Mouse (Mus musculus) T-helper 17 cell (primary cell): Measurements from ENCODE around the gene Ankrd65.

ENCODE experiments used
- in situ Hi-C, 2 experiments: fragments of 300-600 bp; cut with MboI, MseI; formaldehyde crosslinking; loops; 1 replicate in 1 of 2; 2 replicates in 1 of 2; pipeline ENCODE4 v1.15.1; 2025; ENCODE audit warnings: high pct_unique_total_duplicates in 2 of 2

Ankrd65 gene

DNA sequence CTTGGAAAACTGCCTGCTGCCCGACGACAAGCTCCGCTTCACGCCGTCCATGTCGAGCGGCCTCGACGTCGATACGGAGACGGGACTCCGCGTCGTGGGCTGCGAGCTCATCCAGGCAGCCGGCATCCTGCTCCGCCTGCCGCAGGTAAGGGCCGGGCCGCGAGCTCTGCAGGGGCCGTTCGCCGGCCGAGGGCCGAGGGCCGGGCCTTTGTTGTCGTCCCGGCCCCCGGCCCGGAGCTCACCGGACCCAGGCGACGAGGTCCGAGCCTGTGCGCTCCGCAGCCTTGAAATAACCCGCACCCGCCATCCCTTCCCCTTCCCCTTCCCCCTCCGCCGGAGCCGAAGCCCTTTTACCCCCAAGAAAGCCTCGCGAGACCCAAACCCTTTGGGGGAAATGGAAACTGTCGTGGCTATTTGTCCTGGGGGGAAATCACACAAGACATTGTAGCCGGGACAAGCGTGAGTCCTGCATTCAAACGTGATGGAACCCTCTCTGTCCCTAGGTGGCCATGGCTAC, 22.5 kb downstream of the Ankrd65 start:
- in situ Hi-C loops = no loop called here

DNA sequence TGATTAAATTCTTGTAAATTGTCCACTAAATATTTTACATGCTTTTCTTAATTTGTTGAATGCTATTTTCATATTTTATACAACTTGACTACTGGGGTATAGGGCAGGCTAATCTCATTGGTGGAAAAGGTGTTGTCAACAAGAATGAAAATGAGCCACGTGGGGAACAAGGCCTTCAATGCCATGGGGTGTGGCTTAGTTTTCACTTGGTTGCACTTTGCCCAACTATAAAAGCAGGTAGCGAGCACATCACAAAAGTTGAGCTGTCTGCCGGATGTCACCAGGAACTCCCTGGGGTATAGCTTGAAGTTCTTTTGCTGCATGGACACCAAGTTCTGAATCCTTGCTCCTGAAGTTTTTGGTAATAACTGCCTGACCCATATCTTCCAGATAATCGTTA, 27.3 kb downstream of the Ankrd65 start:
- in situ Hi-C loops = no loop called here

DNA sequence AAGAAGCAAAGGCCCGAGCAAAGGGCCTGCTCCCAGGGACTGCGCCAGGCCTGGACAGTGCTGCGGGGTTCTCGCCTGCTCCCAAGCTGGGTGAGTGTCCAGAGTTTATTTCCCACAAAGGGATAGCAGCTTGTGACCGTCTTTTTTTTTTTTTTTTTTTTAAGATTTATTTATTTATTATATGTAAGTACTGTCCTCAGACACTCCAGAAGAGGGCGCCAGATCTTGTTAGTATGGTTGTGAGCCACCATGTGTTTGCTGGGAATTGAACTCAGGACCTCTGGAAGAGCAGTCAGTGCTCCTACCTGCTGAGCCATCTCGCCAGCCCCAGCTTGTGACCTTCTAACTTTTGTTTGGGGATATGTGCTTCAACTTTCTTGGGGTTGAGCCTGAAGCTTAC, 30.8 kb downstream of the Ankrd65 start:
- in situ Hi-C loops = no loop called here

DNA sequence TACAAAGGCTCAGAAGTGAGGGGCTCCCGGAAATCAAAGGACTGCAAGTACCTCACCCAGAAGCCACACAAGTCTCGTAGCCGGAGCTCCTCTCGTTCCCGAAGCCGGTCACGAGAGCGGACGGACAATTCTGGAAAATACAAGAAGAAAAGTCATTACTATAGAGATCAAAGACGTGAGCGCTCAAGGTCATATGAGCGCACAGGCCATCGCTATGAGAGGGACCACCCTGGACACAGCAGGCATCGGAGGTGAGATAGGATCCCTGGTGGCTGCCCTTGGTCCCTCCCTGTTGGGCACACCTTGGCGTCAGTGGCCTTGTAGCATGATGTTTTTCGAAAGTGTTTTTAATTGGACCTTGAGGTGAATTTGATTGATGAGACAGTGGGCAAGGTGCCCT, 33.2 kb downstream of the Ankrd65 start:
- in situ Hi-C loops = no loop called here

DNA sequence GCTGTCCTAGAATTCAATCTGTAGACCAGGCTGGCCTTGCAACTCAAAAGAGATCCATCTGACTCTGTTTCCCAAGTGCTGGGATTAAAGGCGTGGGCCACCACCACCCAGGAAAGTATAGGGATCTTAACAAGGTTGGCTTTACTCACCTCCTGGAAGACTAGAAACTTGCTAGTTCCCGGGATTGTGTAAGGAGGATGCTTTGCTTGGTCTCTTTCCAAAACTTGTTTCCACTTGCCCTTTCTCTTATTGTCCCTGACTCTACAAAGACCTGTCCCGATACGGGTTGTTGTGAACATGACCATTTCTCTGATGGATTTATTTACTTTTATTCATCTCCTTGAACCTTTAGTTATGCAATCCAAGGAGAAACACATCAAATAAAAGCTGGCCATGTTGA, 39.6 kb downstream of the Ankrd65 start:
- in situ Hi-C loops = no loop called here

DNA sequence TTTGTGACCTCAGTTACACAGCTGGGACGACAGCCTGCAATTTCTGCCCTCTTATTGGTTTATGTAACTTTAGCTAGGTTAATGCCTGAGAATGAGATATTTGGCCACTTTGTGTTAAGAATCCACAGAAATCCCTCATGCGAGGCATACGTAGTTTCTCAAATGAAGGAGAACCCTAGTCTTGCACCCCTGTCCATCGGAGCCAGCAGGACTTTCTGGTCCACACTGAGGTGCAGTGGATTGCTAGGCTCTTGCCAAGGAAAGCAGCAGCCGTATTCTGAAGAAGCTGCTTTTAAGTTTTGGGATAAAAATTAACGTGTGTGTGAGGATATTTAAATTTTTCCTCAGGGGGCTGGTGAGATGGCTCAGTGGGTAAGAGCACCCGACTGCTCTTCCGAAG, 40.4 kb downstream of the Ankrd65 start:
- in situ Hi-C loops = no loop called here

DNA sequence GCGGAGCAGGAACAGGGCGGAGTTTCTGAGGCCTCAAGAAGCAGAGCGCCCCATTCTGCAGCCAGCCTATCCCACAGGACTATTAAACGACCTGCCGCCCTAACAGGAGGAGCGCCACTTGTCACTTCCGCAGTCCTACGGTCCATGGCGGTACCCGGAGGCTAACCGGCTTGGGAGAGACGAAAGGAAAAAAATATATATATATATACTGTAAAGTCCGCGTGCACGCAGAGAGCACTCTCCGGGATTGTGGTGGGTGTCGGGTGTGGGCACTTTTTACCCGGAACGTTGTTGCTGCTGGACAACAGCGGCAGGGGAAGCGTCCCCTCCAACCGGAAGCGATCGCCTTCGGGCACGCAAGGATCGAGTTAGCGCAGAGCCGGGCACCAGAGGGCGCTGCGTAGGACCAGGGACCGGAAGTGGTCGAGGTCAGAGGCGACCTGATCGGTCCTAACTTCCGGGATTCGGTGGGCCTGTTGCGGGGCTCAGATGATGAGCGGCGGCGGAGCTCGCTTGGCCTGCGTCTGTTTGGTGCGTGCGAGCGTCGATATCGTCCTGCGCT, 41.0 kb downstream of the Ankrd65 start, which contains the start of gene Aurkaip1:
TSS of gene Aurkaip1 (plus strand) at position 68 of the 562 bp plus-strand sequence.
- in situ Hi-C loops = no loop called here

DNA sequence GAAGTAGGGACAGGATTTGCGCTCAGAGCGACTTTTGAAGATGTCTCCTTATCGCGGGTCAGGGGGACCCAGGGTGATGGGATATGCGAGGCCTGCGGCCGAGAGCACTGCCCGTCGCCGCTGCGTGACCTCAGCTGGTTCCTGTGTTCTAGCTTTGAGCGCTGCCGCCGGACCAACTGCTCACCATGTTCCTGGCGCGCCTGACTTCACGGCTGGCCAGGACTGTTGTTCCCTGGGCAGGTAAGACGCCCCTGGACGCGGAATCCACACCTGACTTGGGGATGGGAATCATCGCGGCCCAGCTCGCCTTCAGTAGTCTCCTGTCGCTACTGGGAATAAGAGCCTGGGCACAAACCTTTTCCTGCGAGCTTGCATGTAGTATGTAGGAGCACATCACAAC, 41.6 kb downstream of the Ankrd65 start:
- in situ Hi-C loops = no loop called here

DNA sequence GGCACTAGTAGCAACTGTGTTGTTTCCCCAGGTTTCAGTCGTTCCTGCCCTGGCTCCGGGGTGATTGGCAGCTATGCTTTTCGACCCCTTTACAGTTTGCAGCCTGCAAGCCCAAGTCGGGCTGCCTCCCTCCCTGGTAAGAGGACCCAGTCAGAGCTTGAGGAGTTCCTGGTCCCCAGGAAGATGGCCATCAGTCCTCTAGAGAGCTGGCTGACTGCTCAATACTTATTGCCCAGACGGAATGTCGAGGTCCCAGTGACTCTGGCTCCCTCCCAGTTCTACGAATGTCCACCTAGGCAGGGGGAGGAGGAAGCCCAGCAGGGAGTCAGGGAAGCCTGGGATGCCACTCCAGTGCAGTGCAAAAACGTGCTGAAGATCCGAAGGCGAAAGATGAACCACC, 42.1 kb downstream of the Ankrd65 start:
- in situ Hi-C loops = no loop called here

DNA sequence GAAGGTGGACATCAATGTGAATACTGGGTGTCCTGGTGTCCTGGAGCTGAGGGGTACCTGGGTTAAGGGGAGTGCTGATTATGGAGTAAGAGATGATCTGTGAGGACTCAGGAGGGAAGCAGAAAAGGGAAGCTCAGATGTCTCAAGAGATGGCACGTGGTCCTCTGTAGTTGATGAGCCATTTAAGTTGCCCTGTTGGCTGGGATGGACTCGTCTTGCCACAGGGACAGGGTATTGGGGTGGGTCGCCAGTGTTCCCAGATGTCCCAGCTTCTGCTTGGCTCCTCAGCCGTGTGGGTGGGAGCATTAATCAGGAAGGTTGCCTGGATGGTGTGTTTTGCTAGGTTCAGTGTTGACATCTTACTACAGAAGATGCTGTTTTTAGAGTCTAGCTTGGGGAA, 43.0 kb downstream of the Ankrd65 start:
- in situ Hi-C loops = no loop called here

DNA sequence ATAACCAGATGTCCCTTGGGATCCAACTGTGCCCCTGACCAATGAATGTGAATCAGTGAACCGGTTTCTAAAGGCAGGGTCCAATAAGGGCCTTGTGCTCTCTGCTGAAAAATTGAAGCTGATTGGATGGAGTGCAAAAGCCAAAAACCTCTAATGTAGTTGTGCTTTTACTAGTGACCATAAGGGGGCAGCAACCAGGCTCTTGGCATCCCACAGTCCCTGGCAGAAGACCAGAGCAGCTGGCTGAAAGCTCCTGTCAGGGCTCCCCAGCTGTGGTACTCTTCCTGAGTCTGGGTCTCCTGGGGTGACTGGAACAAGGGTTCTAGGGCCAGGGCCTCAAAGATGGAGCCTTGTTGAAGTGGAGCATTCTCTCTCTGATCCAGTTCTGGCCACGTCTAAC, 43.6 kb downstream of the Ankrd65 start:
- in situ Hi-C loops = no loop called here

DNA sequence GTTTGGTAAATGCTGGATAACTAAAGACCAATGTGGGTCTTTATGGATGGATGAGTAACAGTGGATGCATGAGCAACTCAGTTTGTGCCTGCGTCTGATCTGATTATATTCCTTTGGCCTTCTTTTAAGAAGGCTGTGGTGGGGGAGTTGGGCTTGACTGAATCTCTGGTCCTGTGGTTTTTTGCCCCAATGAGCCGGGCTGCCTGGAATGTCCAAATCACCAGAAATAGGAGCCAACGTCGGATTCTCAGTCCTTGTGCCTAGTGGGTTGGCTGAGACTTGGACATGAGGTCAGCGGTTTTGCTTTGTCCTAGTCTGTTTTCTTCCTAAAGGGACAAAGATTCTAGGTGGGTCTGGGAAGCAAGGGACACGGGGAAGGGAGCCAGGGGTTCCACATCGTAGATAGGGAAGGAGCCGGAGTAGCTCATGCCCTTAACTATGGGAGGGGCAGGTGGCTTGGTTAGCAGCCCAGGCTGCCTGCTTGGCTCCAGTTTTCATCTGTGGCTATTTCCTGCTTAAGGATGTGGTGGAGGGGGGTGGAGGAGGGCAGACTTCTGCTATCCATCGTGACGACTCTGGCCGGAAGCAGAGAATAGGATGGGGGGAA, 47.3 kb downstream of the Ankrd65 start:
- in situ Hi-C loops = no loop called here

DNA sequence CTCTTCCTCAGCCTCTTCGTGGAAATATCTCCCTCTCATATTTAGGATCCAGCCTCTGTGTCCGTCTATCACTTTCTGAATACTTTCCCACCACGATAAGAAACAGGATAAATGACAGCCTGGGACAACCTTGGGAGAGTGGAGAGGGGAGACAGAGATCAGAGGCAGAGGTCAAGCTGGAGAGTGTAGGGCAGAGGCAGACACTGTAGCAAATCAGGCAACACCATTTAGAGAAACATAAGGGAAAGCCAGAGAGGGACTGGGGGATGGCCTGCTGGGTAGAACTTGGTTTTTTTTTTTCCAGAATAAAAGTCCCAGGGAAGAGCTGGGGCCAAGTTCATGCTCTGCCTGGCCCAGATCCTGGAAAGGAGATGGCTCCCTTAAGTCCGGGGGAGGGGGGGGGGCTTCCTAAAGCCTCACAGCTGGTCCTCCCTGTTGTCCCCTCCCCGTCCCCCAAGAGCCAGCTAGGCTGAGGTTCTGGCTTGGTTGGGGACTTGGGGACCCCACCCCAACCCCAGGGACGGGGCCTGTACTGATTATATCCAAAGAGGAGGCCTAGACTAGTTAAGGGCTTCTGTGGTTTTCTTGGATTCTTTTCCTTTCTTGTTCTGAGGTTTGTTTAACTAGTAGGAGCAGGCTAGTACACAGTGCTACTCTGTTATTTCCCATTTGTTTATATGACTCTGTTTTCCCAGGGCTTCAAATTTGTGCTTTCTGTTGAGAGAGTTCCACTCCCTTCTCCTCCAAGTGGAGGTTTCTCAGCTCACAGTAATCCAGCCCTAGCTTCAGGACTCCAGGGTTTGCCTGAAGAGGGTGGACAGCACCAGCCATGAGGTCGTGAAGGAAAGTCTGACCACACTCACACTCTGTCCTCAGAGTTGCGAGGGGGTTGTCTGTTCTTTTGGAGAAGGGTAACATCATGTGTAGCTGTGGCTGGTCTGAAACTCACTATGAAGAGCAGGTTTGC, 48.2 kb downstream of the Ankrd65 start:
- in situ Hi-C loops = no loop called here

DNA sequence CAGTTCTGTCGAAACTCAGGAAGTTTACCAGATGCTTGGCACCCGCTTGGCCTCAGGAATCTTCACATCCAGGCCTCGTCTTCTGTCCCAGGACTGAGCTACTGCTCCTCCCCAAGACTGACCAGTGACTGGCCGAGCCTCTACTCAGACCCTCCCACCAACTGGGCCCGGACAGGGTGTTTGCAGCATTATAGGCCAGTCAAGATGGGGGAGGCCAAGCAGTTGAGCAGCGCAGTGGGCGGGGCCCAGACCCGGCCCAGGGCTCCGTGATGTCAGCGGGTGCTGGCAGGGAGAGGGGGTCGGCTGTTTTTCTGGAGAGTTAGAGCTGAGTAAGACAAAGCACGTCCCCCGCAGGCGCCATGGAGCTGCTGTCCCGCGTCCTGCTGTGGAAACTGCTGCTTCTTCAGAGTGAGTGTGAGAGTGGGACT, 49.3 kb downstream of the Ankrd65 start, which contains the start of gene Mxra8:
TSS of gene Mxra8 (plus strand) at position 198 of the 428 bp plus-strand sequence.
- in situ Hi-C loops = no loop called here

DNA sequence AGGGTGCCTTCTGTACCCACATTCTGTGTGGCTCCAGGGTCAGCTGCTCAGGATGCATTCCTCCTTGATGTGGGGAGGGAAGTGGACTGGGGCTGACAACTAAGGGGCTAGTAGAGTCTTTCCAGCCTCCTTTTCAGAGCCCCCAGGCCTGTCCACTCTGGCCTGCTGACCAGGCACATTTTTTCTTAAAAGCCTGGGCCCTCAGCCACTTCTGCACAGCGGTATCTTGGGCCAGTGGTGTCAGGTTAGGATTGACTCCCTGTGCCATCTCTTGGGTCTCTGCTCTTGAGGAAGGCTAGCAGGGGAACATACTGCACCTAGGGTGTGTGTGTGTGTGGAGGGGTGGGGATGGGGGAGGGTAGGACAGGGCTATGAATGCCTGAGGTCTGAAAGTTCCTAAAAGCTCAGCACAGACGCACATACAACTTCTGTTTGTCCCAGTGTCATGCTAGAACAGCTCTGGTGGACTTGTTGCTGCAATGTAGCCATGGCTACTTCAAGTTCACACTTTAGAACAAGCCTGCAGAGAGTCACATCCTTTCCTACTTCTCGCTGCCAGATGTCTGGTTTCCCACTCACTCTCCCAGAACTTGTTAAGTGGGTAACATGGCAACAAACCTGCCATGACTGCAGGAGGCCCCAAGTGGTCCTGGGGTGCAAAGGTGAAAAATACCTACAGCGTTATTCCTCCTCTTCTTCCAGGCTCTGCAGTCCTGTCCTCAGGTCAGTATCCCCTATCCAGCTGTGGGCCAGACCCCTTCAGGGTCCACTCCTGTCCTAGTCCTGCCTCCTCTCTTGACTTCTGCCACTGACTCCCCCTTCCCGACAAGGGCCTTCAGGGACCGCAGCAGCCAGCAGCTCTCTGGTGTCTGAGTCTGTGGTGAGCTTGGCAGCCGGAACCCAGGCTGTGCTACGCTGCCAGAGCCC, 50.1 kb downstream of the Ankrd65 start:
- in situ Hi-C loops = no loop called here

DNA sequence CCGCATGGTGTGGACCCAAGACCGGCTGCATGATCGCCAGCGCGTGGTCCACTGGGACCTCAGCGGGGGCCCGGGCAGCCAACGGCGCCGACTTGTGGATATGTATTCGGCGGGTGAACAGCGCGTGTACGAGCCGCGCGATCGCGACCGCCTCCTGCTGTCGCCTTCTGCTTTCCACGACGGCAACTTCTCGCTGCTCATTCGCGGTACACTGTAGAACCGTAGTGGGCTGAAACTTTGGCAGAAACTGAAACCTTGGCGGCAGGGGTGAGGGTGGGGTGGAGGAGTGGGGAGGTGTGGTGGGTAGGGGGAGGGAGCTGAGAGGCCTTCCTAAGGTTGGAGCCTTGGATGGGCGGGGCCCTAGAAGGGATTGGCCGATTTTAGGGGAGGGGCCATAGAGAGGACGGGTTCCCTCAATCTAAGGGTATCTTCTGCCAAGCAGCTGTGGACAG, 50.8 kb downstream of the Ankrd65 start:
- in situ Hi-C loops = no loop called here

DNA sequence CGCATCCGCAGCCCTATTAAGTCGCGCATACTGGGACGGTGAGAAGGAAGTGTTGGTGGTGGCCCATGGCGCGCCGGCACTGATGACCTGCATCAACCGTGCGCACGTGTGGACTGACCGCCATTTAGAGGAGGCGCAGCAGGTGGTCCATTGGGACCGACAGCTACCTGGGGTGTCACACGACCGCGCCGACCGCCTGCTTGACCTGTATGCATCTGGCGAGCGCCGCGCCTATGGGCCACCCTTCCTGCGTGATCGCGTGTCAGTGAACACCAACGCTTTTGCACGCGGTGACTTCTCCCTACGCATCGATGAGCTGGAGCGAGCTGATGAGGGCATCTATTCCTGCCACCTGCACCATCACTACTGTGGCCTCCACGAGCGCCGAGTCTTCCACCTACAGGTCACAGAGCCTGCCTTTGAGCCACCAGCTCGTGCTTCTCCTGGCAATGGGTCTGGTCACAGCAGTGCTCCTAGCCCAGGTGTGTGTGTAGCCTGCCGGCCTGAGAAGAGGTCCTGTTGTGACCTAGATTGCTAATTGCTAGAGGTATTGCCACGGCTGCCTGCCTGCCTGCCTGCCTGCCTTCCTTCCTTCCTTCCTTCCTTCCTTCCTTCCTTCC, 51.5 kb downstream of the Ankrd65 start:
- in situ Hi-C loops = no loop called here

DNA sequence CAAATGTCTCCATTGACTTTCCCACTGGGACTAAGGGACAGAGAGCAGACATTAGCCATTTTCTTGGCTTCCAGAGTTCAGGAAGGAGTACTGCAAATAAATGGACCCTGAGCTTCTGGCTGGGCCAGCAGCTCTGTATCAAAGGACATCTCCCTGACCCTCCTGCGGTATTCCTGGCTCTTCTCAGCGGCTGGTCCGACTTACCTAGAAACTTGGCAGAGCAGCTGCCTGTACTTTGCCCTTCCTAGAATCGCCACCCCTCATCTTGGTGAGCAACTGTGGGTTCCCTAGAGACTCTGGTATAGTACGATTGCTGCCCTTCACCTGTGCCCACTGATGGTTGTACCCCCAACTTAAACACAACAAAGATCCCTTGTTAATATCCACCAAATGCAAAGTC, 53.0 kb downstream of the Ankrd65 start:
- in situ Hi-C loops = no loop called here

DNA sequence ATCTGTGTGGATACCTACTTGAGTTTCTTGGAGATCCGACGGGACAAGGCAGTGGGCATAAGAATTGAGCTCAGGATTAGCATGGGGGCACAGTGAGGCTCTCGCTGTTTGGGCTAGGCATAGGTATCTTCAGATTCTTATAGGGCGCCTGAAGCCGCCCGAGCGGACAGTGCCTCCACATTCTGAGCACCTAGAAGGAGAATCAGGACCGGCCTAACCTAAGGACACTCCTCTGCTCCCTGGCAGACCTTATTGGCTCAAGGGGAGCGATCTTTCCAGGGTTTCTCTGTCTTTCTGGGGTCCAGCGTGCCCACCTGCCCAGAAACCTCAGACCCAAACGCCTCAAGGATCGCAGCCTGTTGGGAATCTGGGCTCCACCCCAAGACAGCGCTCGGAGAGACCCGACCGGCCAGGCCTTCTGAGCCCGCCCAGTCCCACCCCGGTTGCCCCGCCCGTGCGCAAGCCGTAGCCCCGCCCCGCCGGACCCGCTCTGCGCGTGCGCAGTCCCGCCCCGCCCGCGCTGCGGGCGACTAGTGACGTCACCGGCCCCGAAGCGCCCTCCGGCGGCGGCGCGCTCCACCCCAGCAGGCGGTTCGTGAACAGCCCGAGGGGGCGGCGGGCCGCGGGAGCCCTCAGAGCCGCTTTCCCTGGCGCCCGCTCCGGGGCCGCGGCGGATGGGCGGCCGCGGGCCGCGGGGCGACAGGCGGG, 56.8 kb downstream of the Ankrd65 start, which contains the start of gene Dvl1:
TSS of gene Dvl1 (plus strand) at position 532 of the 708 bp plus-strand sequence.
- in situ Hi-C loops = no loop called here
